Mouse (Mus musculus): ENCODE measurements at regions not wholly inside any gene's neighbourhood (a gene's known extent, or its start where the extent isn't known, plus 50 kb on each side); places are given as distances from the start of the nearest gene placed in this dataset.

GRCm38 (mm10) chr11:84627259-84627658 is 101.9 kb upstream of the Lhx1 start:
- H3K9me3 ChIP-seq, result no peaks in the 10 kb centered on the region
- TF ChIP-seq FLI1 (IDR thresholded peaks at IDR 0.05; ENCODE audit: low read length) (no peak), GATA1 (IDR thresholded peaks at IDR 0.05; ENCODE audit: borderline replicate concordance, low read length) (no peak)
- H3K36me3 ChIP-seq (replicated peaks; ENCODE audit: low read length), result no peaks in the 10 kb centered on the region
- H3K4me1 ChIP-seq, result no peaks in the 10 kb centered on the region
- no peak overlapping the region for H3K4me3 ChIP-seq (replicated peaks)
- H3K27me3 ChIP-seq (replicated peaks), result peaks cover 67% of the 10 kb centered on the region

- TF ChIP-seq GATA1 (IDR thresholded peaks at IDR 0.05; ENCODE audit: borderline replicate concordance, low read length), result no peak
- no peak for TF ChIP-seq FLI1 (IDR thresholded peaks at IDR 0.05; ENCODE audit: low read length)
- H3K4me1 ChIP-seq, result no peaks in the 10 kb centered on the region
- H3K36me3 ChIP-seq (replicated peaks; ENCODE audit: low read length), result no peaks in the 10 kb centered on the region
- no peaks in the 10 kb centered on the region; the same call in 1 of the 2 replicates for H3K9me3 ChIP-seq
- H3K27me3 ChIP-seq (replicated peaks), result peaks cover 57% of the 10 kb centered on the region
- no peak overlapping the region for H3K4me3 ChIP-seq (replicated peaks)
These were observed 98.8 kb upstream of the Lhx1 start for GRCm38 (mm10) chr11:84624100-84624499.

GRCm38 (mm10) chr11:84619713-84620112 is 94.4 kb upstream of the Lhx1 start:
- peaks cover 43% of the 10 kb centered on the region for H3K27me3 ChIP-seq (replicated peaks)

GRCm38 (mm10) chr11:84618576-84618975 is 93.2 kb upstream of the Lhx1 start:
- Histone ChIP-seq H3K4me3 (replicated peaks) (no peak overlapping the region), H3K9me3 (peaks cover 7% of the 10 kb centered on the region), H3K27me3 (replicated peaks) (peaks cover 40% of the 10 kb centered on the region), H3K4me1 (peaks cover 2% of the 10 kb centered on the region), H3K36me3 (replicated peaks; ENCODE audit: low read length) (no peaks in the 10 kb centered on the region)
- no peak for TF ChIP-seq GATA1 (IDR thresholded peaks at IDR 0.05; ENCODE audit: borderline replicate concordance, low read length)
- no peak for TF ChIP-seq FLI1 (IDR thresholded peaks at IDR 0.05; ENCODE audit: low read length)

More at GRCm38 (mm10) chr11:84619713-84620112, 94.4 kb upstream of the Lhx1 start:
- no peak for TF ChIP-seq GATA1 (IDR thresholded peaks at IDR 0.05; ENCODE audit: borderline replicate concordance, low read length)
- no peak for TF ChIP-seq FLI1 (IDR thresholded peaks at IDR 0.05; ENCODE audit: low read length)
- Histone ChIP-seq H3K9me3 (peaks cover 7% of the 10 kb centered on the region), H3K4me1 (no peaks in the 10 kb centered on the region), H3K4me3 (replicated peaks) (no peak overlapping the region), H3K36me3 (replicated peaks; ENCODE audit: low read length) (no peaks in the 10 kb centered on the region)

GRCm38 (mm10) chr11:84612982-84613720 is 87.8 kb upstream of the Lhx1 start:
- Histone ChIP-seq H3K9me3 (no peaks in the 10 kb centered on the region), H3K4me1 (peaks cover 11% of the 10 kb centered on the region), H3K4me3 (replicated peaks) (no peak overlapping the region), H3K27me3 (replicated peaks) (peaks cover 51% of the 10 kb centered on the region), H3K36me3 (replicated peaks; ENCODE audit: low read length) (no peaks in the 10 kb centered on the region)
- TF ChIP-seq GATA1 (IDR thresholded peaks at IDR 0.05; ENCODE audit: borderline replicate concordance, low read length), result no peak
- no peak for TF ChIP-seq FLI1 (IDR thresholded peaks at IDR 0.05; ENCODE audit: low read length)

GRCm38 (mm10) chr11:84611625-84611879 is 86.2 kb upstream of the Lhx1 start:
- H3K9me3 ChIP-seq, result no peaks in the 10 kb centered on the region
- peaks cover 64% of the 10 kb centered on the region for H3K27me3 ChIP-seq (replicated peaks)
- no peaks in the 10 kb centered on the region for H3K36me3 ChIP-seq (replicated peaks; ENCODE audit: low read length)
- TF ChIP-seq GATA1 (IDR thresholded peaks at IDR 0.05; ENCODE audit: borderline replicate concordance, low read length), result no peak
- no peak for TF ChIP-seq FLI1 (IDR thresholded peaks at IDR 0.05; ENCODE audit: low read length)
- H3K4me3 ChIP-seq (replicated peaks), result no peak overlapping the region
- peaks cover 11% of the 10 kb centered on the region for H3K4me1 ChIP-seq

GRCm38 (mm10) chr11:84610774-84611624 is 85.7 kb upstream of the Lhx1 start:
- H3K36me3 ChIP-seq (replicated peaks; ENCODE audit: low read length), result no peaks in the 10 kb centered on the region
- peaks cover 14% of the 10 kb centered on the region for H3K4me1 ChIP-seq
- no peak for TF ChIP-seq FLI1 (IDR thresholded peaks at IDR 0.05; ENCODE audit: low read length)
- TF ChIP-seq GATA1 (IDR thresholded peaks at IDR 0.05; ENCODE audit: borderline replicate concordance, low read length), result no peak
- H3K9me3 ChIP-seq, result no peaks in the 10 kb centered on the region
- no peak overlapping the region for H3K4me3 ChIP-seq (replicated peaks)
- peaks cover 69% of the 10 kb centered on the region for H3K27me3 ChIP-seq (replicated peaks)

- Histone ChIP-seq H3K4me3 (replicated peaks) (no peak overlapping the region), H3K36me3 (replicated peaks; ENCODE audit: low read length) (no peaks in the 10 kb centered on the region), H3K4me1 (0 out of 2 replicates have a peak, but pooled peaks cover 8% of the 10 kb centered on the region), H3K9me3 (no peaks in the 10 kb centered on the region), H3K27me3 (replicated peaks) (peaks cover 77% of the 10 kb centered on the region)
- no peak for TF ChIP-seq FLI1 (IDR thresholded peaks at IDR 0.05; ENCODE audit: low read length)
- TF ChIP-seq GATA1 (IDR thresholded peaks at IDR 0.05; ENCODE audit: borderline replicate concordance, low read length), result no peak
These were observed 79.4 kb upstream of the Lhx1 start for GRCm38 (mm10) chr11:84604781-84605180.

- H3K36me3 ChIP-seq (replicated peaks; ENCODE audit: low read length), result no peaks in the 10 kb centered on the region
- no peaks in the 10 kb centered on the region for H3K9me3 ChIP-seq
- no peak for TF ChIP-seq FLI1 (IDR thresholded peaks at IDR 0.05; ENCODE audit: low read length)
- no peak for TF ChIP-seq GATA1 (IDR thresholded peaks at IDR 0.05; ENCODE audit: borderline replicate concordance, low read length)
- H3K4me1 ChIP-seq, result peaks cover 10% of the 10 kb centered on the region; the same call in 1 of the 2 replicates
- H3K27me3 ChIP-seq (replicated peaks), result peaks cover 78% of the 10 kb centered on the region
- no peak overlapping the region for H3K4me3 ChIP-seq (replicated peaks)
These were observed 74.0 kb upstream of the Lhx1 start for GRCm38 (mm10) chr11:84599267-84599841.

Data from megakaryocyte, embryonic 14.5 days (primary cell).